Mouse (Mus musculus) lung, embryonic 16.5 days (tissue): ENCODE data around the gene Nsd1. TPM values are rescaled to one million over a fixed set of nuclear protein-coding genes. Genes with fewer than 3 reads are reported as not detected.

Experiments used
- ATAC-seq: fragments of 200-750 bp; cut with Nextera tagmentation; 2 replicates; pipeline ENCODE4 v1.8.0; 2017; ENCODE audit warnings: low read depth, mild to moderate bottlenecking, moderate library complexity
- H3K27ac ChIP-seq: fragments of 300-500 bp; sonication (generic); 2 replicates; pipeline ENCODE4 v1.5.1; 2014; ENCODE audit warnings: mild to moderate bottlenecking, control low read depth, low read length
- H3K27me3 ChIP-seq: fragments of 300-500 bp; sonication (generic); 2 replicates; pipeline ENCODE4 v1.6.1; 2014; ENCODE audit warnings: low read depth, low read length, mixed read lengths; ENCODE audit not compliant: control insufficient read depth, insufficient read depth
- H3K36me3 ChIP-seq: fragments of 300-500 bp; sonication (generic); 2 replicates; pipeline ENCODE4 v1.6.1; 2014; ENCODE audit warnings: low read length; ENCODE audit not compliant: control insufficient read depth, insufficient read depth
- H3K4me1 ChIP-seq: fragments of 300-500 bp; sonication (generic); replicated peaks from 2 replicates; pipeline ENCODE4 v1.6.1; 2014; ENCODE audit warnings: low read length, mixed read lengths; ENCODE audit not compliant: control insufficient read depth, insufficient read depth
- H3K4me2 ChIP-seq: fragments of 300-500 bp; sonication (generic); 2 replicates; pipeline ENCODE4 v1.6.1; 2014; ENCODE audit warnings: low read depth, low read length, control low read depth
- H3K4me3 ChIP-seq: fragments of 300-500 bp; sonication (generic); 2 replicates; pipeline ENCODE4 v1.5.1; 2014; ENCODE audit warnings: mild to moderate bottlenecking, low read length, control low read depth
- H3K9ac ChIP-seq: fragments of 300-500 bp; sonication (generic); 2 replicates; pipeline ENCODE4 v1.6.1; 2014; ENCODE audit warnings: low read length, control low read depth
- H3K9me3 ChIP-seq: fragments of 300-500 bp; sonication (generic); 2 replicates; pipeline ENCODE4 v1.6.1; 2016; ENCODE audit warnings: low read length; ENCODE audit not compliant: control insufficient read depth
- WGBS: fragments of 180-500 bp; shearing (Covaris S2); extraction: QIAGEN DNeasy Blood & Tissue Kit; methylation state at CpG from one replicate; pipeline ENCODE4 v1.1.7; 2014; 5-methylcytosine and 5-hydroxymethylcytosine counted together
- polyA plus RNA-seq: library from polyadenylated mRNA; unstranded; fragments of >200 nt; fragmentation: Nextera tagmentation; extraction: Ambion mirVana; gene quantifications from 2 replicates; pipeline ENCODE4 v1.2.1, GENCODE M21; 2015

Gene Nsd1
- polyA plus RNA-seq, 1 experiment from 2014 or later: 50.7 TPM

- no peak overlapping the region for H3K4me2 ChIP-seq
- no peaks in the 10 kb centered on the region for H3K4me1 ChIP-seq
- H3K9me3 ChIP-seq: no peaks in the 10 kb centered on the region
- peaks cover 41% of the 10 kb centered on the region for H3K36me3 ChIP-seq
- no peak overlapping the region for H3K27ac ChIP-seq
- no peaks in the 10 kb centered on the region for H3K27me3 ChIP-seq
- no peak overlapping the region for H3K9ac ChIP-seq
- WGBS: 86% methylated on average over 5 of the region's 5 CpGs
- no peak overlapping the region for H3K4me3 ChIP-seq
- no peak for ATAC-seq
These were observed 67.6 kb downstream of the Nsd1 start for GRCm38 (mm10) chr13:55277203-55277602.

- Histone ChIP-seq H3K27ac (no peak overlapping the region), H3K9me3 (no peaks in the 10 kb centered on the region), H3K36me3 (peaks cover 42% of the 10 kb centered on the region), H3K4me2 (no peak overlapping the region), H3K4me3 (no peak overlapping the region), H3K4me1 (no peaks in the 10 kb centered on the region), H3K27me3 (no peaks in the 10 kb centered on the region), H3K9ac (no peak overlapping the region)
- no peak for ATAC-seq
- 86% methylated on average over 5 of the region's 5 CpGs for WGBS
These were observed 68.1 kb downstream of the Nsd1 start for GRCm38 (mm10) chr13:55277646-55278045.

GRCm38 (mm10) chr13:55288854-55289253 is 79.3 kb downstream of the Nsd1 start:
- WGBS: 85% methylated on average over 3 of the region's 3 CpGs
- no peak overlapping the region for H3K9ac ChIP-seq
- no peak overlapping the region for H3K4me2 ChIP-seq
- no peak overlapping the region for H3K27ac ChIP-seq
- peaks cover 37% of the 10 kb centered on the region for H3K36me3 ChIP-seq
- H3K27me3 ChIP-seq: no peaks in the 10 kb centered on the region
- H3K4me3 ChIP-seq: no peak overlapping the region
- no peak for ATAC-seq
- no peaks in the 10 kb centered on the region for H3K9me3 ChIP-seq
- no peaks in the 10 kb centered on the region for H3K4me1 ChIP-seq

GRCm38 (mm10) chr13:55296760-55297159 is 87.2 kb downstream of the Nsd1 start:
- no peaks in the 10 kb centered on the region for H3K4me1 ChIP-seq
- H3K27ac ChIP-seq: no peak overlapping the region
- 92% methylated on average over 1 of the region's 1 CpGs for WGBS
- H3K27me3 ChIP-seq: no peaks in the 10 kb centered on the region
- no peaks in the 10 kb centered on the region for H3K9me3 ChIP-seq
- no peak overlapping the region for H3K9ac ChIP-seq
- no peak overlapping the region for H3K4me2 ChIP-seq
- peaks cover 39% of the 10 kb centered on the region for H3K36me3 ChIP-seq
- no peak overlapping the region for H3K4me3 ChIP-seq
- ATAC-seq: no peak

GRCm38 (mm10) chr13:55300913-55301312 is 91.3 kb downstream of the Nsd1 start:
- Histone ChIP-seq H3K9ac (no peak overlapping the region), H3K4me1 (no peaks in the 10 kb centered on the region), H3K36me3 (peaks cover 52% of the 10 kb centered on the region), H3K4me2 (no peak overlapping the region), H3K27ac (no peak overlapping the region), H3K27me3 (no peaks in the 10 kb centered on the region), H3K4me3 (no peak overlapping the region), H3K9me3 (no peaks in the 10 kb centered on the region)
- ATAC-seq: no peak
- 81% methylated on average over 5 of the region's 5 CpGs for WGBS

- no peak overlapping the region for H3K4me3 ChIP-seq
- H3K9me3 ChIP-seq: no peaks in the 10 kb centered on the region
- no peaks in the 10 kb centered on the region for H3K4me1 ChIP-seq
- WGBS: 85% methylated on average over 8 of the region's 8 CpGs
- H3K27me3 ChIP-seq: no peaks in the 10 kb centered on the region
- H3K4me2 ChIP-seq: no peak overlapping the region
- no peak overlapping the region for H3K27ac ChIP-seq
- no peak overlapping the region for H3K9ac ChIP-seq
- peaks cover 66% of the 10 kb centered on the region for H3K36me3 ChIP-seq
- no peak for ATAC-seq
These were observed 102.5 kb downstream of the Nsd1 start for GRCm38 (mm10) chr13:55312028-55312630.

- Histone ChIP-seq H3K27me3 (no peaks in the 10 kb centered on the region), H3K27ac (no peak overlapping the region), H3K9me3 (no peaks in the 10 kb centered on the region), H3K4me3 (no peak overlapping the region), H3K9ac (no peak overlapping the region), H3K4me1 (no peaks in the 10 kb centered on the region), H3K36me3 (peaks cover 57% of the 10 kb centered on the region), H3K4me2 (no peak overlapping the region)
- 83% methylated on average over 9 of the region's 9 CpGs for WGBS
- ATAC-seq: no peak
These were observed 103.5 kb downstream of the Nsd1 start for GRCm38 (mm10) chr13:55313051-55313450.

- no peaks in the 10 kb centered on the region for H3K27me3 ChIP-seq
- H3K4me1 ChIP-seq: no peaks in the 10 kb centered on the region
- H3K4me3 ChIP-seq: no peak overlapping the region
- no peak overlapping the region for H3K27ac ChIP-seq
- no peak for ATAC-seq
- 76% methylated on average over 2 of the region's 2 CpGs for WGBS
- no peaks in the 10 kb centered on the region for H3K9me3 ChIP-seq
- H3K9ac ChIP-seq: no peak overlapping the region
- H3K4me2 ChIP-seq: no peak overlapping the region
- H3K36me3 ChIP-seq: peaks cover 49% of the 10 kb centered on the region
These were observed 105.4 kb downstream of the Nsd1 start for GRCm38 (mm10) chr13:55314891-55315412.

GRCm38 (mm10) chr13:55318351-55318750 is 108.8 kb downstream of the Nsd1 start:
- no peak overlapping the region for H3K4me2 ChIP-seq
- no peaks in the 10 kb centered on the region for H3K27me3 ChIP-seq
- peaks cover 18% of the 10 kb centered on the region for H3K36me3 ChIP-seq
- no peak for ATAC-seq
- no peak overlapping the region for H3K4me3 ChIP-seq
- H3K27ac ChIP-seq: no peak overlapping the region
- no peaks in the 10 kb centered on the region for H3K9me3 ChIP-seq
- 79% methylated on average over 3 of the region's 3 CpGs for WGBS
- H3K9ac ChIP-seq: no peak overlapping the region
- peaks cover 15% of the 10 kb centered on the region for H3K4me1 ChIP-seq
